Mouse (Mus musculus): ENCODE data around the gene Gm37240.
"Not testable (repeated sequence)": the region's sequence is repeated elsewhere in the genome, so short reads cannot be mapped to it uniquely, and the experiment has no call there.

Gene Gm37240

GRCm38 (mm10) chr3:84664686-84665085 is 1222.6 kb downstream of the Gm37240 start:
- DNase-seq (ENCODE audit: extremely low spot score, low read depth, low spot score), result no peak

GRCm38 (mm10) chr3:84663858-84664257 is 1223.5 kb downstream of the Gm37240 start:
- DNase-seq (ENCODE audit: extremely low spot score, low read depth, low spot score), result no peak

- no peak for DNase-seq (ENCODE audit: extremely low spot score, low read depth, low spot score)
Measured at GRCm38 (mm10) chr3:84663079-84663478, 1224.2 kb downstream of the Gm37240 start.

- no peak for DNase-seq (ENCODE audit: extremely low spot score, low read depth, low spot score)
Measured at GRCm38 (mm10) chr3:84660380-84660779, 1226.9 kb downstream of the Gm37240 start.

- DNase-seq (ENCODE audit: extremely low spot score, low read depth, low spot score), result no peak
Measured at GRCm38 (mm10) chr3:84658872-84659271, 1228.4 kb downstream of the Gm37240 start.

- no peak for DNase-seq (ENCODE audit: extremely low spot score, low read depth, low spot score)
Measured at GRCm38 (mm10) chr3:84658017-84658416, 1229.3 kb downstream of the Gm37240 start.

- no peak for DNase-seq (ENCODE audit: extremely low spot score, low read depth, low spot score)
Measured at GRCm38 (mm10) chr3:84657240-84657639, 1230.1 kb downstream of the Gm37240 start.

GRCm38 (mm10) chr3:84655785-84656150 is 1231.5 kb downstream of the Gm37240 start:
- DNase-seq (ENCODE audit: extremely low spot score, low read depth, low spot score), result not testable (repeated sequence)

GRCm38 (mm10) chr3:84654900-84655784 is 1232.2 kb downstream of the Gm37240 start:
- DNase-seq (ENCODE audit: extremely low spot score, low read depth, low spot score), result no peak

GRCm38 (mm10) chr3:84654246-84654826 is 1233.0 kb downstream of the Gm37240 start:
- DNase-seq (ENCODE audit: extremely low spot score, low read depth, low spot score), result no peak

- no peak for DNase-seq (ENCODE audit: extremely low spot score, low read depth, low spot score)
Measured at GRCm38 (mm10) chr3:84653557-84654245, 1233.6 kb downstream of the Gm37240 start.

GRCm38 (mm10) chr3:84652643-84653556 is 1234.4 kb downstream of the Gm37240 start:
- DNase-seq (ENCODE audit: extremely low spot score, low read depth, low spot score), result no peak

GRCm38 (mm10) chr3:84649578-84650327 is 1237.6 kb downstream of the Gm37240 start:
- DNase-seq (ENCODE audit: extremely low spot score, low read depth, low spot score), result no peak

GRCm38 (mm10) chr3:84648069-84648468 is 1239.2 kb downstream of the Gm37240 start:
- not testable (repeated sequence) for DNase-seq (ENCODE audit: extremely low spot score, low read depth, low spot score)

GRCm38 (mm10) chr3:84647616-84648015 is 1239.7 kb downstream of the Gm37240 start:
- DNase-seq (ENCODE audit: extremely low spot score, low read depth, low spot score), result no peak

GRCm38 (mm10) chr3:84646331-84646845 is 1240.9 kb downstream of the Gm37240 start:
- no peak for DNase-seq (ENCODE audit: extremely low spot score, low read depth, low spot score)

- no peak for DNase-seq (ENCODE audit: extremely low spot score, low read depth, low spot score)
Measured at GRCm38 (mm10) chr3:84646007-84646290, 1241.4 kb downstream of the Gm37240 start.

- no peak for DNase-seq (ENCODE audit: extremely low spot score, low read depth, low spot score)
Measured at GRCm38 (mm10) chr3:84645156-84646006, 1241.9 kb downstream of the Gm37240 start.

GRCm38 (mm10) chr3:84642942-84643341 is 1244.4 kb downstream of the Gm37240 start:
- DNase-seq (ENCODE audit: extremely low spot score, low read depth, low spot score), result no peak
